Mouse (Mus musculus): Measurements from ENCODE around the gene Psmd13.

GRCm38 (mm10) chr7:140835758-140836087, 46.0 kb upstream of the Psmd13 start:
- TF ChIP-seq CTCF (IDR thresholded peaks at IDR 0.05; ENCODE audit: control insufficient read depth, insufficient read depth, insufficient replicate concordance, low read depth, low read length) (no peak), POLR2A (IDR thresholded peaks at IDR 0.05; ENCODE audit: control insufficient read depth, low read depth, low read length) (no peak)

Data from testis, adult 2 months (tissue).